Mouse (Mus musculus) myocyte (in vitro differentiated cells): Measurements from ENCODE around the gene Rbm45.

Experiments
- CEBPB ChIP-seq: IDR thresholded peaks from 2 replicates; pipeline ENCODE4 v1.6.1; 2011; ENCODE audit warnings: mild to moderate bottlenecking, moderate library complexity; ENCODE audit not compliant: poor library complexity, insufficient read depth, severe bottlenecking
- E2F4 ChIP-seq: IDR thresholded peaks from one replicate; pipeline ENCODE4 v1.6.1; 2011; ENCODE audit warnings: mild to moderate bottlenecking, control low read depth, moderate library complexity; ENCODE audit not compliant: insufficient read depth
- MAX ChIP-seq: IDR thresholded peaks from one replicate; pipeline ENCODE4 v1.6.1; 2011; ENCODE audit warnings: low read depth, mild to moderate bottlenecking, control low read depth
- MYOD1 ChIP-seq, 3 experiments: IDR thresholded peaks; one replicate each; pipeline ENCODE4 v1.6.1; 2011; ENCODE audit warnings: control low read depth in 2 of 3, low read depth in 2 of 3, mild to moderate bottlenecking in 2 of 3, moderate library complexity in 1 of 3; ENCODE audit not compliant: insufficient read length in 2 of 3, control insufficient read depth in 1 of 3
- MYOG ChIP-seq, 3 experiments: IDR thresholded peaks; one replicate each; pipeline ENCODE4 v1.6.1; 2011; ENCODE audit warnings: control low read depth in 2 of 3, low read depth in 2 of 3, mild to moderate bottlenecking in 2 of 3; ENCODE audit not compliant: insufficient read length in 2 of 3, control insufficient read depth in 1 of 3, insufficient read depth in 1 of 3
- POLR2A ChIP-seq: IDR thresholded peaks from one replicate; pipeline ENCODE4 v1.6.1; 2011; ENCODE audit warnings: low read depth, mild to moderate bottlenecking, control low read depth, moderate library complexity; ENCODE audit not compliant: insufficient read length
- POLR2AphosphoS2 ChIP-seq: IDR thresholded peaks from one replicate; pipeline ENCODE4 v1.6.1; 2011; ENCODE audit warnings: low read depth, control low read depth; ENCODE audit not compliant: insufficient read length
- REST ChIP-seq: IDR thresholded peaks from one replicate; pipeline ENCODE4 v1.6.1; 2011; ENCODE audit warnings: mild to moderate bottlenecking, control low read depth, moderate library complexity; ENCODE audit not compliant: insufficient read depth, insufficient read length
- SRF ChIP-seq: IDR thresholded peaks from one replicate; pipeline ENCODE4 v1.6.1; 2011; ENCODE audit warnings: low read depth; ENCODE audit not compliant: control insufficient read depth, insufficient read length
- TCF12 ChIP-seq: IDR thresholded peaks from one replicate; pipeline ENCODE4 v1.6.1; 2011; ENCODE audit warnings: mild to moderate bottlenecking, control low read depth; ENCODE audit not compliant: poor library complexity, insufficient read depth, severe bottlenecking

- TF ChIP-seq POLR2A (no peak), TCF12 (no peak), POLR2AphosphoS2 (no peak), REST (no peak), MYOD1 (IDR thresholded peaks at IDR 0.05; ENCODE audit: control insufficient read depth in 1 of 3, insufficient read length in 2 of 3, low read depth in 2 of 3) (no peak), MAX (no peak), E2F4 (no peak), MYOG (IDR thresholded peaks at IDR 0.05; ENCODE audit: control insufficient read depth in 1 of 3, insufficient read depth in 1 of 3, insufficient read length in 2 of 3, low read depth in 2 of 3) (no peak), CEBPB (no peak), SRF (no peak)
Measured at GRCm38 (mm10) chr2:76332161-76332805, 37.5 kb upstream of the Rbm45 start.
